Mouse (Mus musculus): ENCODE results near the gene Krtap4-6.

DNA sequence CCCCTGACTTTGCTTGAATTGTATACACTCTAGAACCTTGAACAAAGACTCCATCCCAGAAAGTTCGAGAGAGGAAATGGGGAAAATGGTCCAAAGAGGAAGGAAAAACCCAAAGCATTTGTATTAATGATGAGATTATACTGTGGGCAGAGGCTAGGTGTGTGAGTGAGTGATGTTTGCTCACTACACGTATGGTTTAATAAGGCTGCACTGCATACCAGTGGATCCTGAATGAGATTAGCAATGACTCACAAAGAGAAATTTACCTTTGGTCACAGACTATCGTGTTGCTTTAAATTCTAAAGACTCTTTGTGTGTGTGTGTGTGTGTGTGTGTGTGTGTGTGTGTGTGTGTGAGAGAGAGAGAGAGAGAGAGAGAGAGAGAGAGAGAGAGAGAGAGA is 34.9 kb downstream of the Krtap4-6 start:
- no peak for TF ChIP-seq POLR2A (IDR thresholded peaks at IDR 0.05; ENCODE audit: low read depth, low read length)
- no peak for TF ChIP-seq CTCF (conservative IDR thresholded peaks at IDR 0.05; ENCODE audit: insufficient read depth, insufficient read length, low read depth, low read length)
